Mouse (Mus musculus): ENCODE data around the gene Clca4a. TPM values are rescaled to one million over a fixed set of nuclear protein-coding genes. Genes with fewer than 3 reads are reported as not detected.
A peak's percentile ranks its signal among the peaks of the same experiment; 100 is the strongest.
"Not testable (repeated sequence)": the region's sequence is repeated elsewhere in the genome, so short reads cannot be mapped to it uniquely, and the experiment has no call there.

Gene Clca4a
- polyA plus RNA-seq, 1 experiment from 2014 or later = not detected

GRCm38 (mm10) chr3:144971553-144972270 lies 3.1 kb downstream of the Clca4a start:
- Histone ChIP-seq H3K4me2 (ENCODE audit: low read depth, low read length) (no peak overlapping the region), H3K27me3 (ENCODE audit: control insufficient read depth, insufficient read depth, low read depth, low read length) (no peaks in the 10 kb centered on the region), H3K9ac (ENCODE audit: low read depth, low read length) (no peak overlapping the region), H3K36me3 (ENCODE audit: control insufficient read depth, insufficient read depth) (no peaks in the 10 kb centered on the region), H3K4me3 (ENCODE audit: low read depth, low read length) (no peak overlapping the region), H3K9me3 (replicated peaks; ENCODE audit: control insufficient read depth, low read length) (no peaks in the 10 kb centered on the region), H3K27ac (ENCODE audit: low read length) (no peak overlapping the region), H3K4me1 (ENCODE audit: control insufficient read depth, low read depth, low read length) (no peaks in the 10 kb centered on the region)
- no peak for ATAC-seq (ENCODE audit: low read depth)
- 56% methylated on average over 9 of the region's 9 CpGs for WGBS (ENCODE audit: insufficient replicate concordance)

GRCm38 (mm10) chr3:144969755-144970154 lies 5.1 kb downstream of the Clca4a start:
- Histone ChIP-seq H3K4me1 (ENCODE audit: control insufficient read depth, low read depth, low read length) (no peaks in the 10 kb centered on the region), H3K36me3 (ENCODE audit: control insufficient read depth, insufficient read depth) (no peaks in the 10 kb centered on the region), H3K27me3 (ENCODE audit: control insufficient read depth, insufficient read depth, low read depth, low read length) (no peaks in the 10 kb centered on the region), H3K27ac (ENCODE audit: low read length) (no peak overlapping the region), H3K4me3 (ENCODE audit: low read depth, low read length) (no peak overlapping the region), H3K9ac (ENCODE audit: low read depth, low read length) (no peak overlapping the region), H3K9me3 (replicated peaks; ENCODE audit: control insufficient read depth, low read length) (no peaks in the 10 kb centered on the region), H3K4me2 (ENCODE audit: low read depth, low read length) (no peak overlapping the region)
- 43% methylated on average over 1 of the region's 1 CpGs for WGBS (ENCODE audit: insufficient replicate concordance)
- ATAC-seq (ENCODE audit: low read depth) = no peak

- Histone ChIP-seq H3K4me3 (ENCODE audit: low read depth, low read length) (no peak overlapping the region), H3K4me2 (ENCODE audit: low read depth, low read length) (no peak overlapping the region), H3K9me3 (replicated peaks; ENCODE audit: control insufficient read depth, low read length) (no peaks in the 10 kb centered on the region), H3K36me3 (ENCODE audit: control insufficient read depth, insufficient read depth) (no peaks in the 10 kb centered on the region), H3K4me1 (ENCODE audit: control insufficient read depth, low read depth, low read length) (no peaks in the 10 kb centered on the region), H3K27ac (ENCODE audit: low read length) (no peak overlapping the region), H3K9ac (ENCODE audit: low read depth, low read length) (no peak overlapping the region), H3K27me3 (ENCODE audit: control insufficient read depth, insufficient read depth, low read depth, low read length) (no peaks in the 10 kb centered on the region)
- 46% methylated on average over 4 of the region's 4 CpGs for WGBS (ENCODE audit: insufficient replicate concordance)
- no peak for ATAC-seq (ENCODE audit: low read depth)
These were observed 8.8 kb downstream of the Clca4a start for GRCm38 (mm10) chr3:144966074-144966473.

GRCm38 (mm10) chr3:144950829-144951228 lies 24.0 kb downstream of the Clca4a start:
- WGBS (ENCODE audit: insufficient replicate concordance) = 46% methylated on average over 4 of the region's 4 CpGs
- Histone ChIP-seq H3K36me3 (ENCODE audit: control insufficient read depth, insufficient read depth) (no peaks in the 10 kb centered on the region), H3K4me2 (ENCODE audit: low read depth, low read length) (no peak overlapping the region), H3K4me1 (ENCODE audit: control insufficient read depth, low read depth, low read length) (no peaks in the 10 kb centered on the region), H3K9me3 (replicated peaks; ENCODE audit: control insufficient read depth, low read length) (no peaks in the 10 kb centered on the region), H3K27ac (ENCODE audit: low read length) (no peak overlapping the region), H3K9ac (ENCODE audit: low read depth, low read length) (no peak overlapping the region), H3K27me3 (ENCODE audit: control insufficient read depth, insufficient read depth, low read depth, low read length) (no peaks in the 10 kb centered on the region), H3K4me3 (ENCODE audit: low read depth, low read length) (no peak overlapping the region)
- ATAC-seq (ENCODE audit: low read depth) = no peak

- H3K4me2 ChIP-seq (ENCODE audit: low read depth, low read length); H3K4me1 ChIP-seq (ENCODE audit: control insufficient read depth, low read depth, low read length); H3K4me3 ChIP-seq (ENCODE audit: low read depth, low read length); ATAC-seq (ENCODE audit: low read depth); H3K9ac ChIP-seq (ENCODE audit: low read depth, low read length); H3K27me3 ChIP-seq (ENCODE audit: control insufficient read depth, insufficient read depth, low read depth, low read length); H3K9me3 ChIP-seq (replicated peaks; ENCODE audit: control insufficient read depth, low read length); H3K27ac ChIP-seq (ENCODE audit: low read length); H3K36me3 ChIP-seq (ENCODE audit: control insufficient read depth, insufficient read depth): not testable (repeated sequence)
- 49% methylated on average over 5 of the region's 5 CpGs for WGBS (ENCODE audit: insufficient replicate concordance)
These were observed 27.5 kb downstream of the Clca4a start for GRCm38 (mm10) chr3:144947376-144947775.

- not testable (repeated sequence) for H3K4me1 ChIP-seq (ENCODE audit: control insufficient read depth, low read depth, low read length); H3K4me3 ChIP-seq (ENCODE audit: low read depth, low read length); H3K4me2 ChIP-seq (ENCODE audit: low read depth, low read length); H3K27ac ChIP-seq (ENCODE audit: low read length); ATAC-seq (ENCODE audit: low read depth); H3K9ac ChIP-seq (ENCODE audit: low read depth, low read length); H3K9me3 ChIP-seq (replicated peaks; ENCODE audit: control insufficient read depth, low read length); H3K36me3 ChIP-seq (ENCODE audit: control insufficient read depth, insufficient read depth); H3K27me3 ChIP-seq (ENCODE audit: control insufficient read depth, insufficient read depth, low read depth, low read length)
These were observed 41.2 kb downstream of the Clca4a start for GRCm38 (mm10) chr3:144933625-144934024.

GRCm38 (mm10) chr3:144933011-144933491 lies 41.8 kb downstream of the Clca4a start:
- 45% methylated on average over 1 of the region's 1 CpGs for WGBS (ENCODE audit: insufficient replicate concordance)
- ATAC-seq (ENCODE audit: low read depth) = peak; percentile 43; the same call in 1 of the 2 replicates
- H3K27ac ChIP-seq (ENCODE audit: low read length) = no peak overlapping the region
- H3K27me3 ChIP-seq (ENCODE audit: control insufficient read depth, insufficient read depth, low read depth, low read length) = no peaks in the 10 kb centered on the region
- no peaks in the 10 kb centered on the region for H3K4me1 ChIP-seq (ENCODE audit: control insufficient read depth, low read depth, low read length)
- H3K4me3 ChIP-seq (ENCODE audit: low read depth, low read length) = no peak overlapping the region
- H3K4me2 ChIP-seq (ENCODE audit: low read depth, low read length) = no peak overlapping the region
- H3K36me3 ChIP-seq (ENCODE audit: control insufficient read depth, insufficient read depth) = no peaks in the 10 kb centered on the region
- H3K9ac ChIP-seq (ENCODE audit: low read depth, low read length) = no peak overlapping the region
- H3K9me3 ChIP-seq (replicated peaks; ENCODE audit: control insufficient read depth, low read length) = no peaks in the 10 kb centered on the region

GRCm38 (mm10) chr3:144932335-144932734 lies 42.5 kb downstream of the Clca4a start, which contains the start of gene Clca4b:
Gene Clca4b, minus strand, starts transcription at chr3:144932529.
- Histone ChIP-seq H3K36me3 (ENCODE audit: control insufficient read depth, insufficient read depth) (no peaks in the 10 kb centered on the region), H3K9me3 (replicated peaks; ENCODE audit: control insufficient read depth, low read length) (no peaks in the 10 kb centered on the region), H3K4me2 (ENCODE audit: low read depth, low read length) (no peak within 1 kb of the TSS), H3K4me3 (ENCODE audit: low read depth, low read length) (no peak within 1 kb of the TSS), H3K27me3 (ENCODE audit: control insufficient read depth, insufficient read depth, low read depth, low read length) (no peaks in the 10 kb centered on the region), H3K4me1 (ENCODE audit: control insufficient read depth, low read depth, low read length) (no peaks in the 10 kb centered on the region), H3K9ac (ENCODE audit: low read depth, low read length) (no peak within 1 kb of the TSS), H3K27ac (ENCODE audit: low read length) (no peak within 1 kb of the TSS)
- no peak for ATAC-seq (ENCODE audit: low read depth)

GRCm38 (mm10) chr3:144914014-144914413 lies 60.8 kb downstream of the Clca4a start:
- Histone ChIP-seq H3K36me3 (ENCODE audit: control insufficient read depth, insufficient read depth) (no peaks in the 10 kb centered on the region), H3K27me3 (ENCODE audit: control insufficient read depth, insufficient read depth, low read depth, low read length) (no peaks in the 10 kb centered on the region), H3K27ac (ENCODE audit: low read length) (no peak overlapping the region), H3K4me2 (ENCODE audit: low read depth, low read length) (no peak overlapping the region), H3K4me1 (ENCODE audit: control insufficient read depth, low read depth, low read length) (no peaks in the 10 kb centered on the region), H3K4me3 (ENCODE audit: low read depth, low read length) (no peak overlapping the region), H3K9me3 (replicated peaks; ENCODE audit: control insufficient read depth, low read length) (no peaks in the 10 kb centered on the region), H3K9ac (ENCODE audit: low read depth, low read length) (no peak overlapping the region)
- no peak for ATAC-seq (ENCODE audit: low read depth)
- WGBS (ENCODE audit: insufficient replicate concordance) = 64% methylated on average over 2 of the region's 2 CpGs

All from liver, embryonic 16.5 days (tissue).